Mouse (Mus musculus): Measurements from ENCODE around the gene Slc2a3. TPM values are rescaled to one million over a fixed set of nuclear protein-coding genes. Genes with fewer than 3 reads are reported as not detected.

The Slc2a3 gene
- polyA plus RNA-seq, 1 experiment from 2014 or later = 50.6 TPM

DNA sequence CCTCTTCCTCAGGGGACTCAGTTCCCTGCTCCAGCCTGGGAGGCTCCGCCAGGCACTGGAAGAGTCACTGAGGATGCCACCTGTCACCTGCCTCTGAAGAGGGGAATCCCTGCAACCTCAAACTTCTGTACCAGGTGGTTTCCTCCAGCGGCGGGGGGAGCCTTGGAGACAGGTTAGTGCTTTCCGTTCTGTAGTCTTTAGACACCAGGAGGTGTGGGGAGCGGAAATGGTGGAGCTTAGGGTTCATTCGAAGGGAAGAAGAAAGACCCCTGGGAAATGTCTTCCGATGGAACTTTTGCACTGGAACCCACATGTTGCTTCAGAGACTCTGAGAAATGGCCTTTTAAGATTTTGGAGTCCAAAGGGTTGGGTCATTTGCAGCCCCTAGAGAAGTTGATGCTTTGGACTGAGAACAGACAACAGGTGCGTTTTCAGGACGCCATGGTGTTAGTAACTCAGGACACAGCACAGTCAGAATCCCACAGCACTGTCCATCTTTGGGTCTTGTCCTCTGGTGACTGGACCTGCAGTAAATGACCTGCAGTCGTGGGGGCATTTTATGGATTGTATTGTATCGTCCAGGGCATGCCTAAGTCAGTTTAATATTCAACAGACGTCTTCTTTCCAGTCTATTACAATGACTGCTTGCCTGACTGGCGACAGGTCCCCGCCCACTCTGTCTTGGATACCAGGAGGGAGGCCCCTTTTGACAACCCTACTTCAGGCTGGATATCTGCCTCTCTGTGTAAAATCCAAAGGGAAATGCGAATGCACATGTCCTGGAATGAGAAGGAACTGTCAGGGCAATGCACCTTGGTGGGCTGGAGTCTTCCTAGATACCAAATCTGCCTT is 19.6 kb upstream of the Slc2a3 start:
- peak; percentile 13 for ATAC-seq (ENCODE audit: low FRiP score)
- H3K9me3 ChIP-seq (replicated peaks) = no peaks in the 10 kb centered on the region
- 19% methylated on average over 15 of the region's 15 CpGs for WGBS
- peak overlapping the region; percentile 93 for H3K9ac ChIP-seq (replicated peaks)
- H3K27ac ChIP-seq (replicated peaks) = no peak overlapping the region
- peak overlapping the region; percentile 91 for H3K4me2 ChIP-seq
- H3K4me1 ChIP-seq = peaks cover 44% of the 10 kb centered on the region
- H3K27me3 ChIP-seq (replicated peaks) = no peaks in the 10 kb centered on the region
- 0 out of 2 replicates have a peak, but pooled peaks cover 3% of the 10 kb centered on the region for H3K36me3 ChIP-seq
- peak overlapping the region; percentile 91 for H3K4me3 ChIP-seq (replicated peaks)

GRCm38 (mm10) chr6:122820071-122820798 is 18.8 kb upstream of the Slc2a3 start:
- H3K9ac ChIP-seq (replicated peaks) = peak overlapping the region; percentile 93
- peak overlapping the region; percentile 91 for H3K4me2 ChIP-seq
- WGBS = under 1% methylated on average over 37 of the region's 38 CpGs
- peak overlapping the region; percentile 67; the same call in 1 of the 2 replicates for H3K27ac ChIP-seq (replicated peaks)
- peak overlapping the region; percentile 91 for H3K4me3 ChIP-seq (replicated peaks)
- peaks cover 38% of the 10 kb centered on the region for H3K4me1 ChIP-seq
- H3K27me3 ChIP-seq (replicated peaks) = no peaks in the 10 kb centered on the region
- peak; percentile 77 for ATAC-seq (ENCODE audit: low FRiP score)
- H3K9me3 ChIP-seq (replicated peaks) = no peaks in the 10 kb centered on the region
- 0 out of 2 replicates have a peak, but pooled peaks cover 3% of the 10 kb centered on the region for H3K36me3 ChIP-seq

- Histone ChIP-seq H3K4me1 (peaks cover 37% of the 10 kb centered on the region), H3K36me3 (0 out of 2 replicates have a peak, but pooled peaks cover 3% of the 10 kb centered on the region), H3K27me3 (replicated peaks) (no peaks in the 10 kb centered on the region), H3K27ac (replicated peaks) (peak within 1 kb of the TSS; percentile 67), H3K4me2 (peak within 1 kb of the TSS; percentile 91), H3K9me3 (replicated peaks) (no peaks in the 10 kb centered on the region), H3K9ac (replicated peaks) (peak within 1 kb of the TSS; percentile 93), H3K4me3 (replicated peaks) (peak within 1 kb of the TSS; percentile 91)
- 2% methylated on average over 45 of the region's 61 CpGs for WGBS
- peak; percentile 90 for ATAC-seq (ENCODE audit: low FRiP score)
Measured at GRCm38 (mm10) chr6:122819306-122820070, 18.0 kb upstream of the Slc2a3 start, which contains the start of gene Foxj2. Gene Foxj2, plus strand, starts transcription at chr6:122819914.

GRCm38 (mm10) chr6:122813640-122814039 is 12.2 kb upstream of the Slc2a3 start:
- WGBS = 92% methylated on average over 4 of the region's 4 CpGs
- Histone ChIP-seq H3K9me3 (replicated peaks) (no peaks in the 10 kb centered on the region), H3K9ac (replicated peaks) (no peak overlapping the region), H3K4me3 (replicated peaks) (no peak overlapping the region), H3K27me3 (replicated peaks) (no peaks in the 10 kb centered on the region), H3K27ac (replicated peaks) (no peak overlapping the region), H3K36me3 (no peaks in the 10 kb centered on the region), H3K4me1 (peaks cover 12% of the 10 kb centered on the region), H3K4me2 (no peak overlapping the region)
- no peak for ATAC-seq (ENCODE audit: low FRiP score)

DNA sequence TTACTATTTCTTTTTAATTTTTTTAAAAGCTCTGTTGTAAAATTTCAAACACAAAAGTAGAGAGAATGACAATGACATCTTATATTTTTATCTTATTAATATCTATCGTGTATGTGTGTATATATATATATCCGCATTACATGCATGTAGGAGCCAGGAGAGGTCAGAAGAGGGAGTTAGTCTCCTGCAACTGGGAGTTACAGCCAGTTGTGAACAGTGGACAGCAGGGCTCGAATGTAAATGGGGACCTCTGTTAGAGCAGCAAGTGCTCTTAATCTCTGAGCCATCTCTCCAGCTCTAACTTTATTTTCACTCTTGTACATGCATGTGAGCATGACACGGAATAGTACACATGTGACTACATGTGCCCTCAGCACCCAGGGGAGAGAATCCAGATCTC is 11.3 kb upstream of the Slc2a3 start:
- ATAC-seq (ENCODE audit: low FRiP score) = no peak
- WGBS = 89% methylated on average over 4 of the region's 4 CpGs

DNA sequence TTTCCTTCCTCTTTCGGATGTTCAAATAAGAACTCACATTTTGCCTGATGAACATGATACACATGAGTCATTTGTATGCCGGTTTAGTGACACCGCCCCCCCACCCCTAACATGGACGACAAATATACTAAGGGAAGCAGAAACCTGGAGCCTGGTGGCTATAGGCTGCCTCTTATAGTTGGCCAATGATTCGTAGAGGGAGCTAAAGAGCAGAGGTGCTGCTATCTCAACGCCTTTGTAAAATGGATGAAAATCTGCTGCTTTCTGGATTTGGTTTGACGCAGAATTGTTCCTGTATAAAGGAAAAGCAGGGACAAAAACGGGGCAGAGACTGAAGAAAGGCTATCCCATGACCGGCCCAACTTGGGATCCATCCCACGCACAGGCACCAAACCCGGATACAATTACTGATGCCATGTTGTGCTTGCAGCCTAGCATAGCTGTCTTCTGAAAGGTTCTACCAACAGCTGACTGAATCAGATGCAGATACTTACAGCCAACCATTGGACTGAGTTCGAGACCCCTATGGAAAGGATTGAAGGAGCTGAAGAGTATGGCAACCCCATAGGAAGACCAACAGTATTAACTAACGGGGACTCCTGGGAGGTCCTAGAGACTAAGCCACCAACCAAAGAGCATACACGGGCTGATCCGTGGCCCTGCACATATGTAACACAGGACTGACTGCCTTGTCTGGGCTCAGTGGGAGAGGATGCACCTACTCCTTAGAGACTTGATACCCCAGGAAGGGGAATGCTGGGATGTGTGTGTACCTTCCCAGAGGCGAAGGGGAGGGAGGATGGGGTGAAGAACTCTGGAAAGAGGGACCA is 10.5 kb upstream of the Slc2a3 start:
- Histone ChIP-seq H3K4me3 (replicated peaks) (peak overlapping the region; percentile 77), H3K9me3 (replicated peaks) (no peaks in the 10 kb centered on the region), H3K27ac (replicated peaks) (peak overlapping the region; percentile 98), H3K4me2 (peak overlapping the region; percentile 74), H3K9ac (replicated peaks) (peak overlapping the region; percentile 36), H3K36me3 (no peaks in the 10 kb centered on the region), H3K27me3 (replicated peaks) (peaks cover 5% of the 10 kb centered on the region; the same call in 1 of the 2 replicates), H3K4me1 (peaks cover 12% of the 10 kb centered on the region)
- ATAC-seq (ENCODE audit: low FRiP score) = peak; percentile 49; the same call in 1 of the 2 replicates
- WGBS = 27% methylated on average over 16 of the region's 16 CpGs

More for the DNA sequence above, 11.3 kb upstream of the Slc2a3 start:
- Histone ChIP-seq H3K4me1 (peaks cover 12% of the 10 kb centered on the region), H3K9ac (replicated peaks) (no peak overlapping the region), H3K9me3 (replicated peaks) (no peaks in the 10 kb centered on the region), H3K27me3 (replicated peaks) (peaks cover 2% of the 10 kb centered on the region; the same call in 1 of the 2 replicates), H3K27ac (replicated peaks) (no peak overlapping the region), H3K4me3 (replicated peaks) (no peak overlapping the region), H3K4me2 (no peak overlapping the region), H3K36me3 (no peaks in the 10 kb centered on the region)

DNA sequence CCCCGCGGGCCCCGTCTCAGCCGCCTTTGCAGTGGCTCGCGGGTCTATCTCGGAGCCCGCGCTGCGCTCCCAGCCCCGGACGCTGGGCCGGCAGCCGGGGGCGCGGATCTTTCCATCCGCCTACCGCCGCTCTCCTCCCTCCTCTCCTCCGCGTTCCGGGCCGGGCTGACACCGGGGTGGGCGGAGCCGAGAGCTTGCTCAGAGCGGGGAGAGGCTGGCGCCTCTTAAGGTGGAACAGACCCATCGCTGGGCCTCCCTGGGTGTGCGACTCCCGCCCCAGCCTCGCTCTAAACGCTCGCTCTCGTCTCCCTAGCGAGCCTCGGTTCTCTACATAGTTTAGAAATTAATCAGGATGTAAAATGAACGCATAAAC is 9.8 kb upstream of the Slc2a3 start:
- Histone ChIP-seq H3K4me1 (peaks cover 12% of the 10 kb centered on the region), H3K4me3 (replicated peaks) (peak overlapping the region; percentile 77), H3K27me3 (replicated peaks) (peaks cover 5% of the 10 kb centered on the region; the same call in 1 of the 2 replicates), H3K9me3 (replicated peaks) (no peaks in the 10 kb centered on the region), H3K36me3 (no peaks in the 10 kb centered on the region), H3K27ac (replicated peaks) (peak overlapping the region; percentile 98), H3K9ac (replicated peaks) (peak overlapping the region; percentile 68), H3K4me2 (peak overlapping the region; percentile 74)
- under 1% methylated on average over 38 of the region's 38 CpGs for WGBS
- ATAC-seq (ENCODE audit: low FRiP score) = peak; percentile 94

DNA sequence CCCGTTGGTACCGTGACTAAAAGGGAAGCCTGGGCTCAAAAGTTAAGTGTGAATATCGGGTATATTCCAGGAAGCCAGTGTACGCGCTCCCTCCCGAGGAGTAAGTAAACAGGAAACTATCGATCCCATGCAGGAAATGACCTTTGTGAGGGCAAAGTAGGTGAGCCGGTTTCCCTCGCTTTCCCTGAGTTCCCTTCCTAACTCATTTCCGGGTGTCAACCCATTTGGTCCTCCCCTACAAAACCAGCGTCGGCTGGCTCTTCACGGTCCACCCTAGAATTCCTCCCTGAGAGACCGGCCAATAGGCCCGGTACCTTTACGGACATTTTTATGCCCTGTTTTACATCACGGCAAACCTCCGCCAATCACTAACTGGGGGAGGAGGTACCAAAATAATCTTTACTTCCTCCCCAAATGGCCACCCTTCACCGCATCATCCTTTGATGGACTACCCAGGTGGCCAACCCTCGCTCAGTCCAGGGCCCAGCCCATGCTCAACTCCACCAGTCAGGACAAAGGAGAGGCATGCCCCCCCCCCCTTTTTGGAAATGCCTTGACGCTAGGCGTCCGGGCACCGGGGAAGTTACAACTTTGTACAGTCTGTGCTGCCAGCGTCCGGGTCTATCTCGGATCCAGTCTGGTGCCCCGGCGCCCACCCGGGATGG is 9.3 kb upstream of the Slc2a3 start:
- Histone ChIP-seq H3K27me3 (replicated peaks) (peaks cover 5% of the 10 kb centered on the region; the same call in 1 of the 2 replicates), H3K4me2 (peak overlapping the region; percentile 74), H3K27ac (replicated peaks) (peak overlapping the region; percentile 98), H3K4me1 (peaks cover 12% of the 10 kb centered on the region), H3K4me3 (replicated peaks) (peak overlapping the region; percentile 77), H3K36me3 (no peaks in the 10 kb centered on the region), H3K9me3 (replicated peaks) (no peaks in the 10 kb centered on the region), H3K9ac (replicated peaks) (peak overlapping the region; percentile 68)
- ATAC-seq (ENCODE audit: low FRiP score) = peak; percentile 98
- under 1% methylated on average over 30 of the region's 30 CpGs for WGBS

- ATAC-seq (ENCODE audit: low FRiP score) = peak; percentile 1; the same call in 1 of the 2 replicates
- Histone ChIP-seq H3K4me3 (replicated peaks) (peak overlapping the region; percentile 77), H3K27ac (replicated peaks) (peak overlapping the region; percentile 98), H3K4me1 (peaks cover 12% of the 10 kb centered on the region), H3K27me3 (replicated peaks) (peaks cover 5% of the 10 kb centered on the region; the same call in 1 of the 2 replicates), H3K36me3 (no peaks in the 10 kb centered on the region), H3K9ac (replicated peaks) (peak overlapping the region; percentile 52), H3K9me3 (replicated peaks) (no peaks in the 10 kb centered on the region), H3K4me2 (peak overlapping the region; percentile 74)
- WGBS = 0% methylated on average over 11 of the region's 11 CpGs
Measured at GRCm38 (mm10) chr6:122810022-122810614, 8.7 kb upstream of the Slc2a3 start.

DNA sequence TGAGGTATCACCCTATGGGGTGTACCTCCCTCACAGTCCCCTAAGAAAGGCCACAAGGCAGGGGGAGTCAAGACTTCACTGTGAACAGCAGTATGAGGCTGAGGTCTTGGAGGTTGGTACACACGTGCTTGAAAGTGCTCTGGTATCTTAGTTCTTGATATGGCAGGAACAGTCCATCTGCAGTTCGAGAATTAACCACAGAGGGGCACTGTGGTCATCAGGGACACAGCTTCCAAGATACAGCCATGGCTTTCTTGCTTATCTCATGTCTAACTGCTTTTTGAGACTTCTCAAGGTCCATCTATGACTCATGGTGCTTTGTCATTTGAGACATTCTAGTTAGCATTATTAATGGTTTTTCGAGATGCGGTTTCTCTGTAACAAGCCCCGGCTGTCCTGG is 3.0 kb upstream of the Slc2a3 start:
- Histone ChIP-seq H3K4me1 (peaks cover 18% of the 10 kb centered on the region), H3K9ac (replicated peaks) (no peak overlapping the region), H3K4me2 (no peak overlapping the region), H3K27me3 (replicated peaks) (peaks cover 19% of the 10 kb centered on the region), H3K9me3 (replicated peaks) (no peaks in the 10 kb centered on the region), H3K36me3 (no peaks in the 10 kb centered on the region), H3K27ac (replicated peaks) (no peak overlapping the region), H3K4me3 (replicated peaks) (no peak overlapping the region)
- no peak for ATAC-seq (ENCODE audit: low FRiP score)
- 28% methylated on average over 5 of the region's 5 CpGs for WGBS
